Mouse (Mus musculus) heart, embryonic 16.5 days (tissue): ENCODE measurements around the gene Cds2. TPM values are rescaled to one million over a fixed set of nuclear protein-coding genes. Genes with fewer than 3 reads are reported as not detected.

Source experiments
- polyA plus RNA-seq: library from polyadenylated mRNA; unstranded; fragments of >200 nt; fragmentation: Nextera tagmentation; extraction: Ambion mirVana; gene quantifications from 2 replicates; pipeline ENCODE4 v1.2.1, GENCODE M21; 2015

Cds2 gene
- polyA plus RNA-seq, 1 experiment from 2014 or later, result 28.2 TPM

Other genes with a start within 250 kb of the Cds2 start
- gene Rassf2, start 232.9 kb upstream of the Cds2 start, polyA plus RNA-seq, result 10.6 and 12.5 TPM in 2 replicates
- gene Slc23a2, start 118.0 kb upstream of the Cds2 start, polyA plus RNA-seq, result 9.5 and 10.4 TPM in 2 replicates
- gene Tmem230, start 15.3 kb upstream of the Cds2 start, polyA plus RNA-seq, result 37.3 and 46.5 TPM in 2 replicates
- gene Pcna, start 9.8 kb upstream of the Cds2 start, polyA plus RNA-seq, result 151 and 206 TPM in 2 replicates
- 0.91 and 1.5 TPM in 2 replicates for gene Prokr2, start 122.3 kb downstream of the Cds2 start, polyA plus RNA-seq